Mouse (Mus musculus): ENCODE measurements around the gene Wnt8b. TPM values are rescaled to one million over a fixed set of nuclear protein-coding genes. Genes with fewer than 3 reads are reported as not detected.

The Wnt8b gene
- polyA plus RNA-seq, 1 experiment from 2014 or later, result 0.45 TPM

DNA sequence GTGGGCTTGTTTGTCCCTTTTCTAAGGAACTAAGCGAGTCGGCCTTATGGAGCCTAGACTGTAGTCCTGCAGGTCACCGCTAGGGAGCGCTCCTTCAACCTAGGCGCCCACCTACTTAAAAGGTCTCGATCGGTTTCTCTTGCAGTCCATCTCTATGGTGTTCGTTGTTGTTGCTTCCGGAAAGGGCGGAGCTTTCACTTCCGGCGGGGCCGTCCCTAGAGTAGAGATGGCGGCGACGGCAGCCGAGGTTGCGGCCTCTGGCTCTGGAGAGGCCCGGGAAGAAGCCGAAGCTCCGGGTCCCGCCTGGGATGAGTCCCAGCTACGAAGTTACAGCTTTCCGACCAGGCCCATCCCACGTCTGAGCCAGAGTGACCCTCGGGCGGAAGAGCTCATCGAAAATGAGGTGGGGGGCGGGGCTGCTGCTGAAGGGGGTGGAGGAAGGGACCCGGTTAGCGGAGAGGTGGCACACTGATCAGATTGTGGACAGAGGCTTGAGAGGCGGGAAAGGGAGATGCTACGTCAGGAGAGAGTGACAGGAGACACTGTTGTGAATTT is 69.5 kb downstream of the Wnt8b start, which contains the start of gene Hif1an:
Gene Hif1an, plus strand, starts transcription at position 199 of the 555 bp plus-strand sequence.
- Histone ChIP-seq H3K36me3 (ENCODE audit: control insufficient read depth, insufficient read depth, low read length) (peaks cover 8% of the 10 kb centered on the region), H3K9ac (ENCODE audit: low read length) (peak within 1 kb of the TSS; percentile 68), H3K27ac (ENCODE audit: low read depth, low read length) (peak within 1 kb of the TSS; percentile 40; the same call in 1 of the 2 replicates), H3K27me3 (ENCODE audit: control insufficient read depth, insufficient read depth, low read length) (no peaks in the 10 kb centered on the region), H3K4me3 (ENCODE audit: low read depth, low read length) (peak within 1 kb of the TSS; percentile 72), H3K4me2 (ENCODE audit: low read depth) (peak within 1 kb of the TSS; percentile 74), H3K4me1 (ENCODE audit: control insufficient read depth, insufficient read depth, low read length) (peaks cover 9% of the 10 kb centered on the region; the same call in 1 of the 2 replicates), H3K9me3 (ENCODE audit: control insufficient read depth, low read length) (no peaks in the 10 kb centered on the region)
- DNase-seq (ENCODE audit: low spot score) (peak; percentile 94), ATAC-seq (ENCODE audit: insufficient read depth, low FRiP score, low TSS enrichment) (peak; percentile 93)
- under 1% methylated on average over 33 of the region's 33 CpGs for WGBS

Other genes with a start within 250 kb of the Wnt8b start
- 413 and 424 TPM in 2 replicates for gene Scd2, start 199.8 kb upstream of the Wnt8b start, polyA plus RNA-seq (2014; fragmentation: Nextera tagmentation; extraction: Ambion mirVana)
- not detected in 2 replicates for gene Scd4, start 160.4 kb upstream of the Wnt8b start, polyA plus RNA-seq (2014; fragmentation: Nextera tagmentation; extraction: Ambion mirVana)
- 15.0 and 15.2 TPM in 2 replicates for gene Scd1, start 85.6 kb upstream of the Wnt8b start, polyA plus RNA-seq (2014; fragmentation: Nextera tagmentation; extraction: Ambion mirVana)
- gene Sec31b, start 52.4 kb downstream of the Wnt8b start, polyA plus RNA-seq (2014; fragmentation: Nextera tagmentation; extraction: Ambion mirVana), result 0.31 and 0.37 TPM in 2 replicates
- not detected in 2 replicates for gene Gm20538, start 59.4 kb downstream of the Wnt8b start, polyA plus RNA-seq (2014; fragmentation: Nextera tagmentation; extraction: Ambion mirVana)
- gene Ndufb8, start 62.0 kb downstream of the Wnt8b start, polyA plus RNA-seq (2014; fragmentation: Nextera tagmentation; extraction: Ambion mirVana), result 525 and 556 TPM in 2 replicates
- gene Hif1an, start 69.4 kb downstream of the Wnt8b start, polyA plus RNA-seq (2014; fragmentation: Nextera tagmentation; extraction: Ambion mirVana), result 29.0 and 29.3 TPM in 2 replicates